Mouse (Mus musculus) left cerebral cortex, postnatal 25 days (tissue): ENCODE measurements around the gene Fam71d. TPM values are rescaled to one million over a fixed set of nuclear protein-coding genes. Genes with fewer than 3 reads are reported as not detected.

Experiments
- DNase-seq, 2 experiments: peaks; one replicate each; pipeline ENCODE4 v3.0.0; 2022; ENCODE audit warnings: low spot score in 2 of 2, mixed read lengths in 1 of 2
- intact Hi-C: fragments of 180-260 bp; cut with DNase I; formaldehyde crosslinking; loops from one replicate; pipeline ENCODE4 v1.15.1; 2025
- total RNA-seq, 2 experiments: library from RNA; stranded (reverse); gene quantifications; 2 replicates each; pipeline ENCODE4 v1.2.3; 2021

Gene Fam71d
- total RNA-seq, 2 experiments from 2014 or later: 0.69 to 2.2 TPM

- intact Hi-C loops: no loop called here
- no peak for DNase-seq
Observed at GRCm38 (mm10) chr12:78761979-78762378, 70.6 kb downstream of the Fam71d start.

GRCm38 (mm10) chr12:78769031-78769713 is 77.8 kb downstream of the Fam71d start:
- DNase-seq: no peak
- intact Hi-C loops: no loop called here

GRCm38 (mm10) chr12:78773211-78773610 is 81.9 kb downstream of the Fam71d start:
- intact Hi-C loops: no loop called here

DNA sequence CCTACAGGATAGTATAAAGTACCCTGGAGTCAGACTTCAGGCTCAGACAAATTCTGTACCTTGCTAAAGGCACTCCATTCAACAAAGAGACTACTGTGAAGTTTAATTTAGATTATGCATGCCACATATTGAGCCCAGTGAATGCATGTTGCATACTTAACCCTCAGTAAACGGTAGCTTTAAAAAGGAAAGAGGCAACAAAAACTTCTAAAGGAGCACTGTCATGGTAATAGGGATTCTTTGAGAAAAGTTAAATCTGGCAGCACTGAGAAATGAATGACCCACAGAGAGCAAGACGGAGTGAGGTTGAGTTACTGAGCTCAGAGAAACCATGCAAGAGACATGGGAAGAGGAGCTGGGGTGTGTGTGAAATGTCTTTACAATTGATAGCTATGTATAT is 86.6 kb downstream of the Fam71d start:
- DNase-seq: no peak
- intact Hi-C loops: no loop called here

More at GRCm38 (mm10) chr12:78773211-78773610, 81.9 kb downstream of the Fam71d start:
- no peak for DNase-seq

DNA sequence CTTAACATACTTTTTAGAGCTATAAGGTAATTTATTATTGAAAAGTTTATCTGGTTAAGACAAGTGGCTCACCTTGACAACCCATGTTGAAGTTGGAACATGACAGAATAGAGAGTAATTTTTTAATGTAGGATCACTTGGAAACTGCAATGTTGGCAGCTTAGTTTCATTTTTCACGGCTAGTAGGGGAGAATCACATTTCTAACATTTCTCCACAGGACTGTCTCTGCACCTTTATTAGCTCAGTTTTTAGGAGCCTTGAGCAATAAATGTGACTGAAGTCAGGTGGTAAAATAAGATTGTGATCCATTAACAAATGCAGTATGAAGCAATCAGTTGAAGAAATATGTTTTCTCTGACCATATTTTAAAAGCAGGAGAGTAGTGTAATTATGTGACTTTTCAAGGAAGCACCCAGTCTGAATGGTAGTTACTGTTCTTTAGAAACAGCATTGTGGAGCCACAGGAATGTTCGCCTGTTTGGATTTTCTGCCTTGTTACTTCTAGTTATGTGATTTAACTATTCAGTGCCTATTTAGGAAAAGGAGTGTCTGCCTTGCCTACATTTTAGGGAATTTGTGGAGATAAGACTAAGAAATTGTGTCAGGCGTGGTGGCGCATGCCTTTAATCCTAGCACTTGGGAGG is 87.2 kb downstream of the Fam71d start:
- DNase-seq: no peak
- intact Hi-C loops: no loop called here

Other genes with a start within 250 kb of the Fam71d start
- gene Mpp5, start 57.4 kb downstream of the Fam71d start, total RNA-seq: 10 to 100 TPM; 22.4 to 28.3 TPM
- gene Atp6v1d, start 170.1 kb downstream of the Fam71d start, total RNA-seq: 100 to 1,000 TPM; 295 to 301 TPM
- 10 to 100 TPM; 48.4 to 63.7 TPM for gene Eif2s1, start 170.3 kb downstream of the Fam71d start, total RNA-seq
- gene Plek2, start 215.4 kb downstream of the Fam71d start, total RNA-seq: under 1 TPM in 1 of 2 experiments, not detected in 1; 0.21 TPM